Mouse (Mus musculus): ENCODE measurements at regions not wholly inside any gene's neighbourhood (a gene's known extent, or its start where the extent isn't known, plus 50 kb on each side); places are given as distances from the start of the nearest gene placed in this dataset.
A peak's percentile ranks its signal among the peaks of the same experiment; 100 is the strongest.
"Not testable (repeated sequence)": the region's sequence is repeated elsewhere in the genome, so short reads cannot be mapped to it uniquely, and the experiment has no call there.

- peak; percentile 14 for DNase-seq
Observed at GRCm38 (mm10) chr15:59728817-59729560, 287.4 kb downstream of the 4933412E24Rik start.

GRCm38 (mm10) chr15:59728131-59728601, 288.2 kb downstream of the 4933412E24Rik start:
- DNase-seq: no peak

- DNase-seq: no peak
Observed at GRCm38 (mm10) chr15:59725881-59726280, 290.5 kb downstream of the 4933412E24Rik start.

GRCm38 (mm10) chr15:59722661-59723413, 293.6 kb downstream of the 4933412E24Rik start:
- no peak for DNase-seq

DNA sequence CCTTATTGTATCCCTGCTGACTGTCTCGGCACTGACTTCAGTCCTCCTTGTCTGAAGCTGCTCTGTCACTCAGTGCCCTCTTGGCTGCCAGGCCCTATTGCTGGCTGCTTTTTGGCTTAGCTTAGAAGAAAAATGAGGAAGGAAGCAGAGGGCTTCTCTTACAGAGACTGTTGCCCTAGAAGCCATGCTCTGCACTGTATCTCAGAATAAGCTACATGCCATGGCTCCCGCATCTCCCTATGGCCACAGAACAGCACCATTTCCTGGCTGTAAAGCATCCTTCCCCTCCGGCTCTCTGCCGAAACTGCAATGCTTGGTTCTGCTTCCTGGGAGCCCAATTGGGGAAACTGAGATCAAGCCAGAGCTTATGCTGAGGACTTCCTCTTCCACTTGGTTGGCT, 295.0 kb downstream of the 4933412E24Rik start:
- DNase-seq: no peak

DNA sequence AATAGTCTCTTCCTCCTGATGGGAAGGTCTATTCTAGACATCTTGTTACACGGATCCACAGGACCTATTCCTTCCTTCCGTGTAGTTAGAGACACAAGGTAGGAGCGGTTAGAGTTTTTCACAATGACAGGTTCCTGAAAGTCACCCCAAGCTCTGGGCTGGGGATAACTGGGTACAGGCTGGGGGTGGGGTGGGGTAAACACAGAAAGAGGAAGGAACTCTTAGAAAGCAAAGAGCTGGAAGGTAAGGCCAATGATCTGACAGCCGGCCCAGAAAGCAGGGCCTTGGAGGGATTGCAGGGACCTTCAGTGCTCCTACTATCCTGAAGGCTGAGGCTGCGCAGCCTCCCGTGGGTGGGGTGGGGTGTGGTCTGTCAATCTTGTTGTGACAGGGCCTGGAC, 295.4 kb downstream of the 4933412E24Rik start:
- no peak for DNase-seq

DNA sequence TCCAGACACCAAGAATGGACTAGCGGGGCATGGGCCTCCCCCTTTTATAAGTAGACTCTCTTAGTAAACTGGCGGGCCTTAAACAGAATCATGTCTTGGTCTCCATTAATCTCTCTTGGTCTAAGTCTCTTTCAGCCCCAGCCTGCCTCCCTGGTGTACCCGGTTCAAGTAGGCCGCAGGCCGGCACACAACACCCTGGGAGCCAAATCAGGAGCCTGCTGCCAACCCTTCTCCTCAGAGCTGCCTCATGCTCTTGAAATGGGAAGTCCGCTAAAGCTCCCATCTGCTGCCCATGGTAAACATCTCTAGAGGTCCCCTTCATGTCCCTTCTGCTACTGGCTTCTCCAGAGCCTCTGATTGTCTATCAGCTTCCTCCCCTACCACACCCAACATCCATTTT, 296.3 kb downstream of the 4933412E24Rik start:
- DNase-seq: no peak

GRCm38 (mm10) chr15:59719383-59720128, 296.9 kb downstream of the 4933412E24Rik start:
- not testable (repeated sequence) for DNase-seq

GRCm38 (mm10) chr15:59716872-59717271, 299.5 kb downstream of the 4933412E24Rik start:
- peak; percentile 21 for DNase-seq

GRCm38 (mm10) chr15:59715951-59716350, 300.5 kb downstream of the 4933412E24Rik start:
- DNase-seq: no peak

GRCm38 (mm10) chr15:59713965-59714739, 302.3 kb downstream of the 4933412E24Rik start:
- peak; percentile 30 for DNase-seq

DNA sequence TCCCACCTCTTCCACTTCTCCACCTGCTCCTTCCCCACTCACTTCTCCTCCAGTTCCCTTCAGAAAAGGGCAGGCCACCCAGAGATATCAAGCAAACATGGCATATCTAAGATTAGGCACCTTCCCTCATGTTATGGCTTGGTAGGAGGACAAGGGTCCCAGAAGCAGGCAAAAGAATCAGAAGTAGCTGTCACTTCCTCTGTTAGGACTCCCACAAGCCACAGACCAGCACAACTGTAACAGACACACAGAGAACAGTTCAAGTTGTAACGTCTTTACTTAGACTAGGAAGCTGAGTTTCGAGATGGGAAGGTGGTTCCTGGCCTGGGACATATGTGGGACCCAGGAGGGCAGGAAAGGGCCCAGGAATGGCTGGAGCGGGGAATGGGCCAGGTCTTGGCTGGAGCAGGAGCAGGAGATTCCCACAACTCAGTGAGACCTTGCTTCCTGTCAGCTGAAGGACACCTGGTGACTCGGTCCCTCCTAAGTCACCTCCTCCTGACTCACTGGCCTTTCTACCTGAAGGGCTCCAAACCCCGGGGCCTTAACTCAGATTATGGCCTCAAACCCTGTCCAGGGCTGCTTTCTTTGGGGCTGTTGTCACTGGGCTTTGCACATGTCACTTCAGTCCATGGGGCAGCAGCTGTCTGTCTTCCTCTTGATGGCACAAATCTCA, 304.2 kb downstream of the 4933412E24Rik start:
- DNase-seq: no peak

DNA sequence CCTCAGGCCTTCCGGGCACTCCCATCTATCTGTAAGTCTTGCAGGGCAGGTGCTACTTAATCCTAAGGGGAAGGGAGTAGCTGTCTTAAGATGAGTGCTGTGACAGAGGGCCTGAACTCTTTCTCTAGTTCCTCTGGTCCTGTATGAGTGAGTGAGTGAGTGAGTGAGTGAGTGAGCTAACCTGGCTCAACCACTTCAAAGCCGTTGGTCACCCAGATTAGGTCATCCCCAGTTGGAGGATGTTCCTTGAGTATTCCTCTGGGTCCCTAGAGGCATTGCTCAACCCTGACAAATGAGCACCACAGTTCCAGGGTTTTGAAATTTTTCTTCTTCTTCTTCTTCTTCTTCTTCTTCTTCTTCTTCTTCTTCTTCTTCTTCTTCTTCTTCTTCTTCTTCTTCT, 306.5 kb downstream of the 4933412E24Rik start:
- no peak for DNase-seq

GRCm38 (mm10) chr15:59708402-59708801, 308.0 kb downstream of the 4933412E24Rik start:
- no peak for DNase-seq

GRCm38 (mm10) chr15:59707081-59707480, 309.3 kb downstream of the 4933412E24Rik start:
- no peak for DNase-seq
